ENCODE assay signal across 15 mouse cellular contexts in the genomic region with DNA sequence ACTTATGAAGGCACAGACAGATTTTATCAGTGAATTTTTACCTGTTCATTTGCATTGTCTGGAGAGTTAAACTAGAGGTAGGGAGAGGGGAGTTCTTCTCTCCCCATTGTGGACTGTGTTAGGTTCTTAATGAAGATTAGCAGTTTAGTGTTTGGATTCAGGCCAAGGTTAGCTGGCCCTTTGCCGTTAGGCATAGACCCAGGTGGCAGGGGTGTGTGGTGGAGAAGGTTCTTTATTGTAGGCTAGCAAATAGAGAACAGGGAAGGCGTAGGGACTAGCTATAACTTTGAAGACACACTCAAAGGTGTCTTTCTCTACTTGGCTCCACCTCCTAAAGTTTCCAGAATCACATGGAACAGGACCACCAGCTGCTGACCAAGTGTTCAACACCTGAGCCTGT. TPM values are rescaled to one million over a fixed set of nuclear protein-coding genes. Genes with fewer than 3 reads are reported as not detected.
DNase-seq lines count a peak whose midpoint lies in the region; ATAC-seq and TF ChIP-seq lines count a peak whose summit lies in the region.
"Had no signal": no experiment of that assay in that cellular context is flagged by ENCODE, and none has a peak within 500 bp of the region (broad histone marks: within the 10 kb centered on the region; RNA-seq: fewer than 3 reads in every experiment).

No protein-coding gene starts in this region.

- peak; percentile 64 for DNase-seq in adrenal gland, postnatal 10 days
- DNase-seq in adrenal gland, adult 18-20 months (ENCODE audit: low spot score in 2 of 2) = no peak
- no peak for DNase-seq in heart, embryonic 10.5 days (ENCODE audit: low spot score)
- peak; percentile 16 for DNase-seq in kidney, postnatal 14 days
- peak; percentile 51 to 55 for DNase-seq in cerebellum, postnatal 14 days
- no peak for DNase-seq in thymus, adult 2 months
- DNase-seq: gastrocnemius, postnatal 36 days; lung, postnatal 14 days; right cerebral cortex, postnatal 25 days; thymus, postnatal 25 days had no signal

- TF ChIP-seq POLR2A in thymus, adult 2 months (IDR thresholded peaks at IDR 0.05; ENCODE audit: control insufficient read depth, extremely low read depth, insufficient read depth, low read length, poor library complexity) = no peak

- WGBS in heart, embryonic 15.5 days = 51% methylated on average over 2 of the region's 2 CpGs
- 75% methylated on average over 2 of the region's 2 CpGs for WGBS in heart, embryonic 10.5 days
- WGBS in kidney, embryonic 14.5 days = 65% methylated on average over 2 of the region's 2 CpGs
- WGBS in thymus, adult 2 months = 30% methylated on average over 2 of the region's 2 CpGs

- peaks cover 36% of the 10 kb centered on the region for H3K4me1 ChIP-seq in heart, embryonic 15.5 days (replicated peaks)
- H3K4me1 ChIP-seq in heart, embryonic 10.5 days = peaks cover 36% of the 10 kb centered on the region
- no peaks in the 10 kb centered on the region for H3K4me1 ChIP-seq in kidney, embryonic 14.5 days (ENCODE audit: control insufficient read depth, insufficient read depth, low read length)
- H3K4me1 ChIP-seq in thymus, adult 2 months (replicated peaks; ENCODE audit: control insufficient read depth, insufficient read depth, low read length) = peaks cover 12% of the 10 kb centered on the region; the same call in 1 of the 2 replicates

- no peak overlapping the region for H3K4me2 ChIP-seq in heart, embryonic 15.5 days
- no peak overlapping the region for H3K4me2 ChIP-seq in kidney, embryonic 14.5 days (replicated peaks; ENCODE audit: low read depth, low read length)
- H3K4me2 ChIP-seq: forebrain, embryonic 12.5 days had no signal

- H3K36me3 ChIP-seq in heart, embryonic 15.5 days = no peaks in the 10 kb centered on the region
- H3K36me3 ChIP-seq in heart, embryonic 10.5 days = no peaks in the 10 kb centered on the region
- no peaks in the 10 kb centered on the region for H3K36me3 ChIP-seq in kidney, embryonic 14.5 days (ENCODE audit: control insufficient read depth, insufficient read depth, low read length)
- H3K36me3 ChIP-seq in thymus, adult 2 months (ENCODE audit: control insufficient read depth, insufficient read depth, low read length) = no peaks in the 10 kb centered on the region
- H3K36me3 ChIP-seq: forebrain, embryonic 12.5 days had no signal

- no peak overlapping the region for H3K4me3 ChIP-seq in heart, embryonic 15.5 days
- no peak overlapping the region for H3K4me3 ChIP-seq in heart, embryonic 10.5 days
- no peak overlapping the region for H3K4me3 ChIP-seq in kidney, embryonic 14.5 days (ENCODE audit: low read length)
- H3K4me3 ChIP-seq in thymus, adult 2 months (ENCODE audit: control insufficient read depth, insufficient read depth, low read length) = no peak overlapping the region
- H3K4me3 ChIP-seq: forebrain, embryonic 12.5 days had no signal

- H3K27ac ChIP-seq in heart, embryonic 15.5 days = no peak overlapping the region
- no peak overlapping the region for H3K27ac ChIP-seq in heart, embryonic 10.5 days
- H3K27ac ChIP-seq in kidney, embryonic 14.5 days (ENCODE audit: low read depth, low read length) = no peak overlapping the region
- no peak overlapping the region for H3K27ac ChIP-seq in thymus, adult 2 months (ENCODE audit: control insufficient read depth, insufficient read depth, low read length)
- H3K27ac ChIP-seq: forebrain, embryonic 12.5 days; kidney, postnatal 0 days had no signal

- no peak overlapping the region for H3K9ac ChIP-seq in heart, embryonic 15.5 days
- H3K9ac ChIP-seq in kidney, embryonic 14.5 days (ENCODE audit: low read depth, low read length) = no peak overlapping the region
- H3K9ac ChIP-seq: forebrain, embryonic 12.5 days had no signal

- peak; percentile 10; the same call in 1 of the 2 replicates for ATAC-seq in heart, embryonic 15.5 days (replicated peaks; ENCODE audit: insufficient number of reproducible peaks, insufficient read depth, low FRiP score, low read depth)
- no peak for ATAC-seq in kidney, embryonic 14.5 days (ENCODE audit: low FRiP score, low TSS enrichment)
- ATAC-seq: CD4-positive, CD25-positive, alpha-beta regulatory T cell, adult 4 months had no signal

- H3K9me3 ChIP-seq in heart, embryonic 15.5 days (replicated peaks) = no peaks in the 10 kb centered on the region
- H3K9me3 ChIP-seq in heart, embryonic 10.5 days = no peaks in the 10 kb centered on the region
- H3K9me3 ChIP-seq in kidney, embryonic 14.5 days (ENCODE audit: control insufficient read depth, low read length) = no peaks in the 10 kb centered on the region
- H3K9me3 ChIP-seq: forebrain, embryonic 12.5 days had no signal

- H3K27me3 ChIP-seq in heart, embryonic 15.5 days = no peaks in the 10 kb centered on the region
- no peaks in the 10 kb centered on the region for H3K27me3 ChIP-seq in heart, embryonic 10.5 days (ENCODE audit: insufficient read depth, poor library complexity, severe bottlenecking)
- no peaks in the 10 kb centered on the region for H3K27me3 ChIP-seq in kidney, embryonic 14.5 days (ENCODE audit: control insufficient read depth, insufficient read depth, low read length)
- H3K27me3 ChIP-seq in thymus, adult 2 months (ENCODE audit: control insufficient read depth, insufficient read depth, low read length) = no peaks in the 10 kb centered on the region
- H3K27me3 ChIP-seq: forebrain, embryonic 12.5 days had no signal

- TF ChIP-seq CTCF in thymus, adult 2 months (IDR thresholded peaks at IDR 0.05; ENCODE audit: borderline replicate concordance, control insufficient read depth, extremely low read depth, insufficient read depth, low read length, poor library complexity) = no peak

RNA-seq across cellular contexts. Expression of a gene that starts 11.5 kb away (rescaled TPM):
- total RNA-seq in adrenal gland, postnatal 10 days (2021) = 10 to 100 TPM; 34.4 to 41.0 TPM
- 10 to 100 TPM; 20.1 to 28.4 TPM for total RNA-seq in adrenal gland, adult 18-20 months (2021)
- 96.8 and 100 TPM in 2 replicates for polyA plus RNA-seq in heart, embryonic 15.5 days (2015; fragmentation: Nextera tagmentation; extraction: Ambion mirVana)
- polyA plus RNA-seq in heart, embryonic 10.5 days (2016; fragmentation: Nextera tagmentation; extraction: Ambion mirVana) = 94.4 and 110 TPM in 2 replicates
- polyA plus RNA-seq in kidney, embryonic 14.5 days (2014; fragmentation: Nextera tagmentation; extraction: Ambion mirVana) = 132 and 140 TPM in 2 replicates
- polyA plus RNA-seq in thymus, adult 2 months (2012; rRNA removed) = 115 and 125 TPM in 2 replicates

Comparison
In these comparisons a context has a peak if more than half of its experiments do, and no peak if none do; other contexts are left out.
1. DNase-seq: peak in adrenal gland, postnatal 10 days (single experiment), kidney, postnatal 14 days (single experiment) and cerebellum, postnatal 14 days (2 of 2); none in adrenal gland, adult 18-20 months (0 of 2), heart, embryonic 10.5 days (single experiment) and thymus, adult 2 months (single experiment).